Mouse (Mus musculus) hindbrain, embryonic 12.5 days (tissue): ENCODE measurements at regions not wholly inside any gene's neighbourhood (a gene's known extent, or its start where the extent isn't known, plus 50 kb on each side); places are given as distances from the start of the nearest gene placed in this dataset.
A peak's percentile ranks its signal among the peaks of the same experiment; 100 is the strongest.

Experiments
- ATAC-seq: fragments of 200-750 bp; cut with Nextera tagmentation; 2 replicates; pipeline ENCODE4 v1.8.0; 2017; ENCODE audit warnings: moderate TSS enrichment; ENCODE audit not compliant: low FRiP score
- H3K27ac ChIP-seq: fragments of 300-500 bp; sonication (generic); 2 replicates; pipeline ENCODE4 v1.5.1; 2016; ENCODE audit warnings: mild to moderate bottlenecking
- H3K27me3 ChIP-seq: fragments of 300-500 bp; sonication (generic); 2 replicates; pipeline ENCODE4 v1.6.1; 2016; ENCODE audit warnings: mild to moderate bottlenecking
- H3K36me3 ChIP-seq: fragments of 300-500 bp; sonication (generic); 2 replicates; pipeline ENCODE4 v1.6.1; 2016; ENCODE audit warnings: mild to moderate bottlenecking
- H3K4me1 ChIP-seq: fragments of 300-500 bp; sonication (generic); 2 replicates; pipeline ENCODE4 v1.6.1; 2016
- H3K4me2 ChIP-seq: fragments of 300-500 bp; sonication (generic); replicated peaks from 2 replicates; pipeline ENCODE4 v1.6.1; 2016; ENCODE audit warnings: mild to moderate bottlenecking
- H3K4me3 ChIP-seq: fragments of 300-500 bp; sonication (generic); 2 replicates; pipeline ENCODE4 v1.5.1; 2016; ENCODE audit warnings: mild to moderate bottlenecking
- H3K9ac ChIP-seq: fragments of 300-500 bp; sonication (generic); 2 replicates; pipeline ENCODE4 v1.6.1; 2016; ENCODE audit warnings: mild to moderate bottlenecking, moderate library complexity
- H3K9me3 ChIP-seq: fragments of 300-500 bp; sonication (generic); replicated peaks from 2 replicates; pipeline ENCODE4 v1.6.1; 2016; ENCODE audit warnings: mild to moderate bottlenecking
- WGBS: fragments of 180-500 bp; shearing (Covaris S2); methylation state at CpG from one replicate; pipeline ENCODE4 v1.1.7; 2016; 5-methylcytosine and 5-hydroxymethylcytosine counted together

DNA sequence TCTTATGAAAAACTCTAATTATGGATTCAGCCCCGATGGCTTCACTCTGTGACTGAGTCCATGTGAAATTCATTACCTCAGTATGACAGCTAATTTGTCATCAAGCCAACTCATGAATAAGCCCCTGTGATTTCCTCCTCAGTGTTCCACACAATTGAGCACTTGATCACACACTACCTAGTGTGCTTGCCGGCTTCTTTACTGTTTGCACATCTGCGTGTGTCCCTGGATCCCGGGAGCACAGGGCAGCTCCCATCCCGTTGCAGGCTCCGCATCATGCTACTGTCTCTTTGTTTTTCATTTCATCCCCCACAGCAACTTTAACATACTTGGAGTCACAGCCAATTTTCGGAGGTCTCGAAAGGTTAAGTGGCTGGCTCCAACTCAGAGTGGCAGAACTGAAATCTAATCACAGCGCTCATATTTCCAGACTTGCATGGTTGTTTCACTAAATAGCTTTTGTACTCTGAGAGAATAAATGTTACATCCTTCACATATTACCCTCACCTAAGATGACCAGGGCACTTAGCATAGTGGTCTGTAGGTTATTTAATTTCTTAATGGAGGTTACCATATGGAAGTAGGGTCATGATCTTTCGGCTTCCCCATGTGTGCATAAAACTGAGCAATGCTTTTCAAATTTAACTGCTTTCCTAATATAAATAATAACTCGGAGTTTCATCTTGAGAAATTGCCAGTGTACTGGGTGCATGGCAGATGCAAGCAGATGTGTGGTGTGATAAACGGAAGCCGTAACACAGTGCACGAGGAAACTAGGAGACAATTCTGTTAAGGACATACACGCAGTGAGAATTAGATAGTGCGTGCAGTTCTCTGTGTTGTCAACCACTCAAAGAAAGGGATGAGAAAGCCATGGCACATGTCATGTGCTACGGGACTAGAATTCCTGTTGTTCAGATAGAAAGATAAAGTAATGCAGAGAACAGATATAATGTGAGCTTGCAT is 313.0 kb upstream of the 5930422O12Rik start:
- Histone ChIP-seq H3K27me3 (no peaks in the 10 kb centered on the region), H3K4me2 (no peak overlapping the region), H3K36me3 (no peaks in the 10 kb centered on the region), H3K4me3 (no peak overlapping the region), H3K27ac (peak overlapping the region; percentile 32; the same call in 1 of the 2 replicates), H3K4me1 (peaks cover 9% of the 10 kb centered on the region; the same call in 1 of the 2 replicates), H3K9me3 (no peaks in the 10 kb centered on the region), H3K9ac (no peak overlapping the region)
- ATAC-seq = peak; percentile 86
- 53% methylated on average over 17 of the region's 17 CpGs for WGBS

DNA sequence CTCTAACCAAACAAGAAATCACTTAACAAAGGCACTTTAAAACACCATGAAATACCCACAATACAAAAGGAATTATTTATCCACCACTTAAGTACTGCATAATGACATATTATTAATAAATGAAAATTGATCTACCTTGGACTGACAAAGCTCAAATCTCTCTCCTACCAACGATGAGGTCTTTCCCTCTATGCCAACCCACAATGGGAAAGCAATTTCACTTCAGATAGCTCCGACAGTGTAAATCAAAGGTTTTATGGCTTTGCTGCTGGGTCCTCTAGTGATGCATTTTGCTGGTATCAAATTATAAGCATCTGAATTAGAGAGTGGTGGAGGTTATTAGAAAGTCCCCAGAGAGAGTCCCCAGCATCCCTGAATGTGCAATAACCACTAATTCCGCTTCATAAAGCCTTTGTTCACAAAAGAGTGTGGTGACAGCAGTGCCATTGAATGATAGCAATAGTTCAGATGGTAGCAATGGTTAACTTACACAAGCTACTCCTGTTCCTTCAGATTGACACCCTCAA is 305.4 kb upstream of the 5930422O12Rik start:
- H3K4me1 ChIP-seq = no peaks in the 10 kb centered on the region
- no peak overlapping the region for H3K27ac ChIP-seq
- no peaks in the 10 kb centered on the region for H3K9me3 ChIP-seq
- no peaks in the 10 kb centered on the region for H3K36me3 ChIP-seq
- H3K4me3 ChIP-seq = no peak overlapping the region
- no peaks in the 10 kb centered on the region for H3K27me3 ChIP-seq
- H3K9ac ChIP-seq = no peak overlapping the region
- WGBS = 74% methylated on average over 3 of the region's 3 CpGs
- ATAC-seq = no peak
- no peak overlapping the region for H3K4me2 ChIP-seq

DNA sequence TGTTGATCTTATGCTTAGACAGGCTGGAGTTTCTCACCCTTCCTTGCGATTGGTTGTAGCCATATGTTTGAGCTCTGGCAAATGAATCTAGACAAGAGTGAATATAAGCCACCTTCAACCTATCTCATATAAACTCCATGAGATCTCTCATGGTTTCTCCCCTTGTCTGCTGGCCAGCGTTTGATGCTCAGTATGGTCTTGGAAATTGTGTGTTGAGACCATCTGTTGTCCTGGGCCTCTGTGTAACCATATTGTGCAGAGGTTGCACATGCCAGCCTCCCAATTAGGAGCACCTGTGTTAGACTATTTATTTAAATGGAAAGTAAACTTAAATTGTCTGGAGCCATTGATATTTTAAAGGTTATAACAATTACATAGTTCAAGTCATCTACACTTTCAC is 301.5 kb upstream of the 5930422O12Rik start:
- Histone ChIP-seq H3K4me1 (no peaks in the 10 kb centered on the region), H3K9ac (no peak overlapping the region), H3K27ac (no peak overlapping the region), H3K4me3 (no peak overlapping the region), H3K4me2 (no peak overlapping the region), H3K27me3 (no peaks in the 10 kb centered on the region), H3K9me3 (no peaks in the 10 kb centered on the region), H3K36me3 (no peaks in the 10 kb centered on the region)
- WGBS = 95% methylated on average over 2 of the region's 2 CpGs
- ATAC-seq = no peak

DNA sequence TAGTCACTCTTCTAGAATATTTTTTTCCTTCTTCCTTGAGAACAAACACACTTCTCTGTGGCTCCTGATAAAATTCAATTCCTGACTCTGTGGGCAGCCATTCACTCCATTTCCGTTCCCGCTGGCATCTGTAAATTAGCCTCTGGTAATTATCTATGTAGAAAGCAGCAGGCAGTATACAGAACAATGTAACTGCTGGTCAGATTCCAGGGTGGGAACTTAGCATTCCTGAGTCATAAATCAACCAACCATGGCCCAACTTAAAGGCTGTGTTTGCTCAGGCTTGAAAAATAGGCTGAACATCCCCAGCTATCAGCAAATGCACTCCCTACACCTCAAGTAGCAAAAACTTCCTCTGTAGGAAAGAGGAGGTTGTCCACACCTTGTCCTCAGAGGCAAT is 289.6 kb upstream of the 5930422O12Rik start:
- no peak for ATAC-seq

DNA sequence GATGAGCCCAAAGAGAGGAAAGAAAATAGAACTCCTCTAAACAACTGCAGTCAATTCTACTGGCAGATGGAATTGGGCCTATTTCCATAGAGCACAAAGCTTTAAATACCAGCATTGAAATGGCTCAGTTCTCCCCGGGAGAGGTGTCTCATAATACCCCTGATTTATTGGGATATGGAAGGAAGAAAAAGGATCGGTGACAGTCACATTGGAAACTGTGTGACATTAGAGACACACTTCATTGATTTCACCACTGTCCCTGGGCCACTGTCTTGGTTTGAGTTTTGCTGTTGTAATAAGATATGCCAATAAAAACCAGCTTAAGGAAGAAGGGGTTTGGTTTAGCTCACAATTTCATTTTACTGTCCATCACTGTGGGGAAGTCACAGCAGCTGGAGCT is 288.7 kb upstream of the 5930422O12Rik start:
- H3K4me3 ChIP-seq = no peak overlapping the region
- ATAC-seq = no peak
- H3K9me3 ChIP-seq = 0 out of 2 replicates have a peak, but pooled peaks cover 4% of the 10 kb centered on the region
- no peaks in the 10 kb centered on the region for H3K4me1 ChIP-seq
- no peak overlapping the region for H3K27ac ChIP-seq
- H3K27me3 ChIP-seq = no peaks in the 10 kb centered on the region
- no peak overlapping the region for H3K4me2 ChIP-seq
- WGBS = 53% methylated on average over 2 of the region's 2 CpGs
- H3K9ac ChIP-seq = no peak overlapping the region
- no peaks in the 10 kb centered on the region for H3K36me3 ChIP-seq

More for the DNA sequence above, 289.6 kb upstream of the 5930422O12Rik start:
- no peak overlapping the region for H3K4me2 ChIP-seq
- no peak overlapping the region for H3K4me3 ChIP-seq
- H3K9me3 ChIP-seq = 0 out of 2 replicates have a peak, but pooled peaks cover 4% of the 10 kb centered on the region
- H3K27ac ChIP-seq = no peak overlapping the region
- H3K4me1 ChIP-seq = no peaks in the 10 kb centered on the region
- H3K9ac ChIP-seq = no peak overlapping the region
- no peaks in the 10 kb centered on the region for H3K36me3 ChIP-seq
- 10% methylated on average over 2 of the region's 2 CpGs for WGBS
- H3K27me3 ChIP-seq = no peaks in the 10 kb centered on the region

DNA sequence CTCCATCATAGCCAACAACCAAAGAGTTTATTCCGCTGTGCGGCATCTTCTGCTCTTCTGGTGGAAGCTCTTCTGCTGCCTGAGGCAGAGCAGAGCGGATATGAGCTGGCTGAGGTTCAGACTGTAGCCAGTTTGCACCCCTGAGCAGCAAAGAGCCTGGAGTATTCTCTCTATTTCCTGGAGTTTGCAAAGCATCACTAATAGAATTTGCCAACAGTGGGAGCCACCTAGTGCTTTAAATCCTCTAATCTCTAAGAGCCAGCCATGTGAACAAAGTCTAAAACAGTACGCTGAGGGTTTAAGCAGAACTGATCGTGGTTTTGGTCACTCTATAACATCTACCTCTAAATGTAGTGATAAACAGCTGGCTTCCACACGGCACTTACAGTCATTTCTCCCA is 250.9 kb upstream of the 5930422O12Rik start:
- no peaks in the 10 kb centered on the region for H3K4me1 ChIP-seq
- no peaks in the 10 kb centered on the region for H3K27me3 ChIP-seq
- no peak overlapping the region for H3K27ac ChIP-seq
- H3K9ac ChIP-seq = no peak overlapping the region
- no peak overlapping the region for H3K4me3 ChIP-seq
- H3K36me3 ChIP-seq = no peaks in the 10 kb centered on the region
- ATAC-seq = no peak
- 0 out of 2 replicates have a peak, but pooled peaks cover 3% of the 10 kb centered on the region for H3K9me3 ChIP-seq
- no peak overlapping the region for H3K4me2 ChIP-seq
- WGBS = 90% methylated on average over 6 of the region's 6 CpGs

DNA sequence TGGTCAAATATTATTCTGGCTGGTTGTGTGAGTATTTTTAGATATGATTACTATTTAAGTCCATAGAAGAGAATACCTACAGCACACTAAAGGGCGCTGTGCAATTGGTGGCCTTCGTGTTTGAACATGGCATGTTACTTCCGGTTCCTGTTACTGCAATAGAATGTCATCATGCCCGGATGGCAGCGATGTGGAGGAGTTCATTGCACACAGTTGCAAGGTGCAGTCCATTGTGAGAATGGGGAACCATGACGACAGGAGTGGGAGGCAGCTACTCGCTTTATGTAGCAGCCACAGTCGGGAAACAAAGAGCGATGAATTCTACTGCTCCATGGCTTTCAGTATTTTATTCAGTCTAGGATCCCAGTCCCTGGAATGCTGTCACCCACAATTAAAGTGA is 245.5 kb upstream of the 5930422O12Rik start:
- ATAC-seq = no peak
- Histone ChIP-seq H3K9ac (no peak overlapping the region), H3K4me2 (no peak overlapping the region), H3K4me1 (no peaks in the 10 kb centered on the region), H3K4me3 (no peak overlapping the region), H3K27ac (no peak overlapping the region), H3K36me3 (no peaks in the 10 kb centered on the region), H3K9me3 (0 out of 2 replicates have a peak, but pooled peaks cover 3% of the 10 kb centered on the region), H3K27me3 (no peaks in the 10 kb centered on the region)
- 74% methylated on average over 9 of the region's 9 CpGs for WGBS
